Mouse (Mus musculus): ENCODE measurements around the gene Psma2. TPM values are rescaled to one million over a fixed set of nuclear protein-coding genes. Genes with fewer than 3 reads are reported as not detected.

Gene Psma2
- polyA plus RNA-seq, 1 experiment from 2014 or later = 169 TPM

Other genes with a start within 250 kb of the Psma2 start
- 0.30 and 0.44 TPM in 2 replicates for gene Hecw1, start 90.0 kb upstream of the Psma2 start, polyA plus RNA-seq (2014; fragmentation: Nextera tagmentation; extraction: Ambion mirVana)
- 104 and 110 TPM in 2 replicates for gene Mrpl32, start 75 bp upstream of the Psma2 start, polyA plus RNA-seq (2014; fragmentation: Nextera tagmentation; extraction: Ambion mirVana)
- 19.3 and 19.5 TPM in 2 replicates for gene AW209491, start 16.9 kb downstream of the Psma2 start, polyA plus RNA-seq (2014; fragmentation: Nextera tagmentation; extraction: Ambion mirVana)

Data from heart, embryonic 11.5 days (tissue).